Mouse (Mus musculus): Measurements from ENCODE around the gene Tex35.

- no peak for TF ChIP-seq POLR2A (IDR thresholded peaks at IDR 0.05; ENCODE audit: insufficient read depth, low read length)
- peak; percentile 94 for TF ChIP-seq CTCF (IDR thresholded peaks at IDR 0.05; ENCODE audit: low read depth, low read length)
Observed at GRCm38 (mm10) chr1:157086097-157086994, 22.1 kb downstream of the Tex35 start.
